Mouse (Mus musculus) central nervous system, embryonic 11.5 days (tissue): Measurements from ENCODE around the gene March7. TPM values are rescaled to one million over a fixed set of nuclear protein-coding genes. Genes with fewer than 3 reads are reported as not detected.

Experiments used
- polyA plus RNA-seq: library from polyadenylated mRNA; depleted of rRNA; stranded (reverse); fragments of >200 nt; gene quantifications from 2 replicates; pipeline ENCODE4 v1.2.3, GENCODE M21; 2012; rRNA removed

March7 gene
- polyA plus RNA-seq = 40.2 and 71.1 TPM in 2 replicates

GRCm38 (mm10) chr2:60209703-60210651 is at the start of gene March7, which contains the start of gene Baz2b:
Gene March7, plus strand, starts transcription at chr2:60209887.
Gene Baz2b, minus strand, starts transcription at chr2:60209839.

GRCm38 (mm10) chr2:60284467-60284821 is 74.8 kb downstream of the March7 start, which contains the start of gene Cd302:
Gene Cd302, minus strand, starts transcription at chr2:60284488.

Other genes with a start within 250 kb of the March7 start
- 70.3 and 89.3 TPM in 2 replicates for gene Baz2b, start within 50 bp of the March7 start, polyA plus RNA-seq
- gene Cd302, start 74.6 kb downstream of the March7 start, polyA plus RNA-seq = 5.1 and 13.8 TPM in 2 replicates
- gene Ly75, start 173.4 kb downstream of the March7 start, polyA plus RNA-seq = 1.5 and 2.6 TPM in 2 replicates